Mouse (Mus musculus) cerebellum, postnatal 36 days (tissue): ENCODE data around the gene Fdxacb1.
A peak's percentile ranks its signal among the peaks of the same experiment; 100 is the strongest.

ENCODE experiments used
- DNase-seq, 2 experiments: peaks; one replicate each; pipeline ENCODE4 v3.0.0; 2021 to 2022; ENCODE audit warnings: mixed read lengths in 2 of 2

Gene Fdxacb1

DNA sequence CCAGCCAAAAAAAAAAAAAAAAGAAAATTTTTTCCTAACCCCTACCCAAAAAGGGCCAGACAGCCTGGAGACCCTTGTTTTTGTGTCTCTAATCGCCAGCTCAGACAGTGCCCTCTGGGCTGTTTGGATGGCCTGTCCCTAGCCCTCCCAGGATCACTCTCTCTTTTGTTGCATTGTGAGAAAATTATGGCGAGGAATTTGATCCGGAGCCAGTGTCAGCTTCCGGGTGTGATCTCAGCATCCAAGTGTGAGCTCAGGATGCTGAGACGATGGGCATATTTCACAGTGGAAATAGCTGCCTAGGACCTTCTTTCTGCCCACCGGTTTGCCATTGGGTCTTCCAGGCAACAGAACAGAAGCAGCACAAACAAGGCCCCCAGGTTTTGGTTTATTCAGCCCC lies 17.3 kb upstream of the Fdxacb1 start:
- DNase-seq: no peak

DNA sequence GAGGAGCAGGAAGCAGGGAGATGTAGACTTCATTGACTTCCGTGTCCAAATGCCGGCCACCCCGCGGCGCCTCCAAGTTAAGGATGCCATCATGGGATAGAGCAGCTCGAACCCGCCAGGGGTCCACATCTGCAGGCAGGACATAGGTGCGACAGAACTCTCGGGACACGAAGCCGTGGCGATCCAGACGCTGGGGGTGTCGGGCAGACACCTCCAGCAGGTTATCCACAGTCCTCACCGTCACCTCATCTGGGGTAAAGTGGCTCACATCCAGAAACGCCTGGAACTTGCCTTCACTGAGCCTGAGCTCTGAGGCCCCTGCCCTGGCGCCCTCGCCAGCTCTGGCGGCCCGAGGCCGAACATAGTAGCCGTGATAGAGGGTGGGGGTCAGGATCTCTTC lies 16.7 kb upstream of the Fdxacb1 start, which contains the start of gene Cryab:
TSS of gene Cryab (plus strand) at position 3 of the 400 bp plus-strand sequence.
- DNase-seq: no peak

DNA sequence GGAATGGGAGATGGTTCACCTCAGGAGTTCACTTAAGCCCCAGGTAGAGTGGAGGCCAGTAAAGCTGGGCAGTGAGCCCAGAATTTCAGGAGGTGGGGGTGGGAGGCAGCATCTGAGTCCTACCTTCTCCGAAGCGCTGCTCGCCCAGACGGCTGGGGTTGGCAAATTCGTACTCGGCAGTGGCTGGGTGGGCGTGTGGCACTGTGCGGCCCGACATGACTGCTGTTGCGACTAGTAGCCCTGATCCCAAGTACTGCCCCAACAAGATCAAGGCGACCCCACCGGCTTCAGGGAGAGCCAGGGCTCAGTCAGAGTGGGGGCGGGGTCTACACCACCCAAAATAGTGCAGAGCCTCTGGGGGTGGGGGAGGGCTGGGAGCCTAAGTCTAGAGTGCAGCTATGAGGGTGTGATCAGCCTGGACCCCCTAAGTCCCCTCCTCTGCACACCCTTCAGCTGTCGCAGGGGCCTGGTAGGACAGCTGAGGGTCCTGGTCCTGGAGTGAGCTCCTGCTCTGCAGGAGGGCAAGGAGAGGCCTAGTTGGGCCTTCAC lies 15.9 kb upstream of the Fdxacb1 start, which contains the start of gene Hspb2:
TSS of gene Hspb2 (minus strand) at position 301 of the 549 bp plus-strand sequence.
- peak in 1 of 2 experiments; percentile 16 for DNase-seq

DNA sequence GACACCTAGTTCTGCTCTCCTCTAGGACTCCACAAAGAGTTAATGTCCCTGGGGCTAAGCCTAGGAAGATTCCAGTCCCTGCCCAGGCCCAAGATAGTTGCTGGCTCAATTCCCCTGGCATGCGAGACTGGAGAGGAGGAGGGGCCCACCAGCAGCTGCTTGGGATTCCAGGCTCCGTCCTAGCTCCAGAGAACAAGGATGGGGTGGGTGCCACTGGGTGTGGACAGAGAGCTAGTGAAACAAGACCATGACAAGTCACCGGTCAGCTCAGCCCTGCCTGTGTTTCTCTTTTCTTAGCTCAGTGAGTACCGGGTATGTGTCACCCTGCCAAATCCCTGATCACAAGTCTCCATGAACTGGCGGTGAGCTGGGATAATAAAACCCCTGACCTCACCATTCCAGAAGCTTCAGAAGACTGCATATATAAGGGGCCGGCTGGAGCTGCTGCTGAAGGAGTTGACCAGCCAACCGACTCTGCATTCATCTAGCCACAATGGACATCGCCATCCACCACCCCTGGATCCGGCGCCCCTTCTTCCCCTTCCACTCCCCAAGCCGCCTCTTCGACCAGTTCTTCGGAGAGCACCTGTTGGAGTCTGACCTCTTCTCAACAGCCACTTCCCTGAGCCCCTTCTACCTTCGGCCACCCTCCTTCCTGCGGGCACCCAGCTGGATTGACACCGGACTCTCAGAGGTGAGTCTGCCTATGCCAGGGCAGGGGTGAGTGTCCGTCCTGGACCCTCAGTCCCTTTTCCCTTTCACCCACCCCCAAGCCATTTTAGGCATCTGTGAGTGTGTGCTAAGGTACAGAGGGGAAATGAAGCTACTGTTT lies 15.0 kb upstream of the Fdxacb1 start:
- peak; percentile 65 to 68 for DNase-seq

DNA sequence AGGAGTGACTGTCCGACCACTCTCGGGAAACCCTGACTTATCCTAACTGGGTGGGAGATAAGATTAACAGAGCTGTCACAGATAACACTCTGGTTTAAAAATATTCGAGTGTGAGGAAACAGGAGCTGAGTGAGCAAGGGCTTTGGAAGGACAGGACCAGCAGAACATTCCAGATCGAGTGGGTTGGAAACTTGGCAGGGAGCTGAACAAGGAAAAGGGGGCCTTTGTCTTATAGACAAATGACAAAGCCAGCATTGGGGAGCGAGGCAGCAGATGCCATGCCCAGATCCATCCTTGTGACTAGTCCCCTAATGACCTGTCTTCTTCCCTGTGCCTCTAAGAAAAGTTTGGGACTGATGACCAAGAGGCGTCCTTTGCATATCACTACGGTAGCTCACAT lies 14.1 kb upstream of the Fdxacb1 start:
- DNase-seq: no peak

DNA sequence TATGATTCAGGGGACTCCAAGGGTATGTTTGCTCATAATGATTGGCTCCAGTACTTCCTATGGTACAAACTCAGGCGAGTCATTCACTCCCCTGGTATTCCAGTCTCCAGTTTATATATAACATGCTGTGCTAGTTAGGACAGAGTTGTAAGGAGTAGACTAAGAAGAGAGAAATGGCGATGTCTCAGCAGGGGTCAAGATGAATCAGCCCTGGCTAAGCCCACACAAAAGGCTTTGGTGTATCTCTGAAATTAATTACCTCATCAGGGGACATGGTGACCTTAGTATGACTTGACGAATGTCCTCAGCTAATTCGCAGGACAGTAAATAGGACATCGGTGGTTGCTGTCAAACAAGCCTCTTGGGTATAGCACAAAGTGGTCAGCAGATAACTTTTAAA lies 11.3 kb upstream of the Fdxacb1 start:
- no peak for DNase-seq

DNA sequence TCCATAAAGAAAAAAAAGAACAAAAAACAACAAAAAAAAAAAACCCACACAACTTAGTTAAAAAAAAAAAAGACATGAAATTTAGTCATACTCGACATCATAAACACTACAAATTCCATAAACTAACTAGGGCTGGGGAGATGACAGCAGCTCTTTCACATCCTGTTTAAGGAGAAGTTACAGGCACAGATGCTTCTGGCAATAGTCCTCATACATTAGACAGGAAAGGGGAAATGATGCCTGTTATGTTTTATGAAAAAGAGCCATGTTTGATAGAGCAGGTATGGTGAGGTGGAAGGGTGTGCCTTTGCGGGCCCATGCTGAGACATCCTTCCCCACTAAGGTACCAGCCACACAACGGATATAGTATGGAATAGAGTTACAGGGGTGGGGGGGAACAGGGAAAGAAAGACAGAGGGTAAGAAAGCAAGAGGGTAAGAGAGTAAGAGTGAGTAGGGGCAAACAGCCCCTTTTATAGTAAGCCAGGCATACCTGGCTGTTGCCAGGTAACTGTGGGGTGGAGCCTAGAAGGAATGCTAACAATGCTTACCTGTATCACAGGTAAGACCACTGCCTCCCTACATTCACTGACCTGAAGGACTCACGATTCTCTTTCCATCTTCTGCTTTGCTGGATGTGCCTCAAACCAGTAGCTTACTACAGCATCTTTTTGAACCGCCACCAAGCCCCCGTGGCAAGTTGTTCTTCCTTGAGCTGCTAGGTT lies 6.4 kb upstream of the Fdxacb1 start:
- DNase-seq: no peak

DNA sequence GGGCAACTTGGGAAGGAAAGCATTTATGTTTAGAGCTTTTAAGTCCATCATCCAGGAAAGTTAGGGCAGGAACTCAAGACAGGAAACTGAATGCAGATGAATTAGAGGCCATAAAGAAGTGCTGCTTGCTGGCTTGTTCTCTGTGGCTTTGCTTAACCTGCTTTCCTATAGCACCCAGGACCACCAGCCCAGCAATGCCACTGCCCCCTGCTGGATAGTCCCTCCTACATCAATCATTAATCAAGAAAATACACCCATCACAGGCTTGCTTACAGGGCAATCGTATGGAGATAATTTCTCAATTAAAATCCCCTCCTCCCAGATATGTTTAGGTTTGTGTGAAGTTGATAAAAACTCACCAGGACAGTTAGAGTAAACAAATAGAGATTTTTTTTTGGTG lies 4.7 kb upstream of the Fdxacb1 start:
- no peak for DNase-seq

DNA sequence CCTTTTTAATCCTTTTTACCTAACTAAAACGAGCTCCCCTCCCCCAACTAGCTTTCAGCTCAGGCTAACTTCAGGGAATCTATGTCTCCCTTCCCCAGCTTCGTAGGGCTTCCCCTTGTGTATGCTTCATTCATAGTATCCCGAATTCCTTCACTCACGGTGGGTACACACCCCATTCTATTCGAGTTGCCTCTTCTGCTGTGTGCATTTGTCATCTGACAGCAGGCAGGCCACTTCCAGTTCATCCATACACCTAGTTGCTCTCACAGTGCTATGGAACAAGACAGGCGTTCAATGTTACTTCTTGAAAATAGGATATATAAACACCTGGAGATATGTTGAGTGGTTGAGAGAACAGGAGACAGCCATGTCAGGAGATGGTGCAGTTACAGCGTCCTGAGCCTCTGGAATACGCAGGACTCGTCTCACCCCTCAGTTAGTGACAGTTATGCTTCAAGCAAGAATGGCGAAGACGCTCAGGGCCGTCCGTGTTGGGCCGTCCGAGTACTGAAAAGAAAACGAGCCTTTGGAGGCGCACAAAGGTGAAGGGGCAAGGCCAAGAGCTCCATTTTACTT lies 417 bp upstream of the Fdxacb1 start:
- no peak for DNase-seq

DNA sequence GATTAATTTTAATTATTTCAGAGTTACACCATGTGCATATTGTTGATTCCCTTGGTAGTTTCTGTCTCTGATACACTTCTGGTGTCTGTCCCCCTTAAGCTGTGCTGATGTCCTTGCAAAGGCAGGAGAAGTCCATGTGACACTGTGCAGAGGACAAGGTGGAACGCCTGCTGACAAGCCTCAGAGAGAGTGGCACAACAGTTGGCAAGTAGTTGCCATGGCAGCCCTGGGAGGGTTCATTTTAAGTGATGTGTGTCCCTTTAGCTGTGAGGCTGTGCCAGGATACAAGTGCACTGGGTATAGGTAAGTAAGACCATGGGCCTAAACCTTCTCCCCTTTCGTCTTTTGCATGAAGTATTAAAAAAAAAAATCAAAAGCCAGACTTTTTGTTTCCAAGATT lies 2.0 kb downstream of the Fdxacb1 start:
- no peak for DNase-seq

DNA sequence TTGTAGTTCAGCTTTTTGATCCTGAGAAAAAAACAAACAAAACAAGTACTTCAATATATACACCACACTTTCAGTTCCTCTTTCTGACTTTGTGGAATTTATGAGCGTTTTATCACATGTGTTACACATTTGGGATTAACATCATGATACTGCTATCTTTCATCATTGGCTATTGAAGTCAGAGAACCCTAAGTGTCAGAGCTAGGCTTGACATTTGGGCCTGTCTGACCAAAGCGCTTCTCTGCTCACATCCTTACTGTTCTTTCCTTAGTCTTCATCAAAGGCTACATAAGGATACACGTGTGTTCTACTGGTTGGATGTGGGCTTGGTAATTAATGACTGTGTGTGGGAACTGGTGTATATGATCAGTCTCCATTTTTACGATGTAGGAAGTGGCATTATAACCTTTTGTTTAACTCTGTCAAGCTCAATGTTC lies 6.0 kb downstream of the Fdxacb1 start:
- DNase-seq: no peak

DNA sequence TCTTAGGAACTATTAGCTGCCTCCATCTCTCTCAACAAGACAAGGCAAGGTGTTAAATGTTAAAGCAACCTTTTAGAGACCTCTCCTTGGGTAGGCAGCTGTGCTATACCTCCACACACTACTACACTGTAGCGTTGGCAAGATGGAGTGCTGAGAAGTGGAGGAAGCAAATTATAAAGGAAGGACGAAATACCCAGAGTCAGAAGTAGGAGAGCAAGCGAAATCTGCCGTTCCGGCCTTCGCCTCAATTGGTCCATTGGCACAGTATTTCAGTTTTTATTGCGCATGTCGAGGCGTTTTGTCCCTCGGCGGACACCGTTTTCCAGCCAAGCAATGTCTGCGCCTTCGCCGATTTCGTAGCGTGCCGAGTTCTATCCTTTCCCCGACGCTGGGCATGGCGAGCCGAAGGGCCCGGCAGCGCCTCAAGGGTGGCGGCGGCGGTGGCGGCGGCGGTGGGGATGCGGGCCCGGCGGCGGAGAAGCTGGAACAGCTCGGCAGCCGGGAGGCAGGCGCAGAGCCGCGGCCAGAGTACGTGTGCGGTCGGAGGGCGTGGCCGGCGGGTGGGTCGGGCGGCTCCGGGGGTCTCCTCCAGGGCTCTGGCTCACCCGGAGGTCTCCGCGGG lies 7.1 kb downstream of the Fdxacb1 start, which contains the start of the genes Alg9 and 1110032A03Rik:
TSS of gene Alg9 (plus strand) at position 29 of the 622 bp plus-strand sequence.
TSS of gene 1110032A03Rik (minus strand) at position 530 of the 622 bp plus-strand sequence.
- peak; percentile 93 to 96 for DNase-seq

DNA sequence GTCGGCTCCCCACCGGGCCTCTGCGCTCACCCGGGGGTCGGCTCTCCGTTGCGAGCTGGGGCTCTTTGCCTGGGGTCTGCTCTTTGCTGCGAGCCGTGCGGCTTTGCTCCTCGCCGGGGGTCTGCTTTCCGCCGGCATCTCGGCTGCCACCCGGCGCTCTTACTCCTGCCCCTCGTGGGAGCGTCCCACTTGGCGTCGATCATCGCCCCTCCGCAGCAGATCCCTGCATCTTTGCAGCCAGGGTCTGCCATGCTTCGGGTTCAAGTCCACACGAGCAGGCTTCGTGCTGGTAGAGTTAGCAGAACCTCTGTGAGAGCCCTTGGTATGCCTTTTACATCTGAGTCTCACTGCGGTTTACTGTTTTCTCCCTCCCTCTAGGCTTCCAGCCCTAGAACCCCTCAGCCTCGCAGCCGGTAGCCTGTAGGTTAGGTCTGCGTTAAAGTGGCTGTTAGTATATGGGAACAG lies 7.7 kb downstream of the Fdxacb1 start:
- DNase-seq: peak in 1 of 2 experiments; percentile 16

DNA sequence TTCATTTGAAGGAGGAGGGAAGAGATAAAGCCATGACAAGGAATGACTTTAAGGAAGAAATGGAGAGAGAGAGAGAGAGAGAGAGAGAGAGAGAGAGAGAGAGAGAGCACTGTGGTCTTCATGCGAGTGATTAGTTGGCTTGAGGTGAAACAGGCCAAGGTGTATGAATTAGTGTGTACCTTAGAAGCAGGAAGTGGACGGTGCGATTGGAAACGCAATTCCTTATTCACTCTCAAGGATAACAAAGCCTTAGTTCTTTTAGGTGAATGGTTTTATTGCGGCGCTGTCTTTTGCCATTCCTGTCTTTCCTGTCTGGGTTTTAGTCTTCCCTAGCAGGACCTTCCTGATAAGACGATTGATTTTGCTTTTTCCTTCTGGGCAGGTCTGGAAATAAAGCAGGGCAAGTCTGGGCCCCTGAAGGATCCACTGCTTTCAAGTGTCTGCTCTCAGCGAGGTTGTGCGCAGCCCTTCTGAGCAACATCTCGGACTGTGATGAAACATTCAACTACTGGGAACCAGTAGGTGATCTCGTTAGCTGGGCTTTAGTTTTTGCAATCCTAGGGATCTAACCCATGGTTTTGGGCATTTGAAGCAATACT lies 8.2 kb downstream of the Fdxacb1 start:
- DNase-seq: no peak

DNA sequence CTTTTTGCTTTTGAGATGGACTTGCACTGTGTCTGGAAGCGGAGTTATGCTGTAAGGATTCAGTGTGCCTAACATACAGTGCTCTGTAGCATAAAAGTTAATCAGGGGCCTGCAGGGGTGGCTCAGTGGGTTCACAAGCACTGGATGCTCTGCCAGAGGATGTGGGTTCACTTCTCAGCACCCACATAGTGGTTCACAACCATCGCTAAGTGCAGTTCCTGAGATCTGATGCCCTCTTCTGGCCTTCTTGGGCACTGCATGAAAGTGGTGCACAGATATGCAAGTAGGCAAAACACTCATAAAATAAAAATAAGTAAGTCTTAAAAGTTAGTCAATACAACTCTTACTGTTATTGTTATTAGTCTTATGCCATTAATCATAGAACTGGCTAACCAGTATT lies 14.1 kb downstream of the Fdxacb1 start:
- DNase-seq: peak; percentile 19 to 24

DNA sequence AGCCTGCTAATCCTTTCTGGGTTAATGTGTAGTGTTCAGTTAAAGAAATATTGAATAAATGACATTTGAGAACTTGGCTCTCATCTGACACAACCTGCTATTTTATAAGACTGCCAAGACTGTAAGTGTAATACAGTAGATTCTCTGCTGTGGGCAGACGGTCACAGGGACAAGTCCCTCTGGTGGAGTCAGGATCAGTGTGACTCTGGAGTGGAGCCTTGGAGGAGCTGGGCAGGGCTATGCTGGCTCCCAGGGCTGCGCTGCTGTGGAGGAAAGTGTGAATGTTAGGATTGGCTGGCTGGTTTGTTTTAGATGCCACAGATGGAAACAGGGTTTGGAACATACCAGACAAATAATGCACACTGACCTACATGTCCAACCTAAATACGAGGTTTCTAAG lies 27.2 kb downstream of the Fdxacb1 start:
- DNase-seq: no peak

DNA sequence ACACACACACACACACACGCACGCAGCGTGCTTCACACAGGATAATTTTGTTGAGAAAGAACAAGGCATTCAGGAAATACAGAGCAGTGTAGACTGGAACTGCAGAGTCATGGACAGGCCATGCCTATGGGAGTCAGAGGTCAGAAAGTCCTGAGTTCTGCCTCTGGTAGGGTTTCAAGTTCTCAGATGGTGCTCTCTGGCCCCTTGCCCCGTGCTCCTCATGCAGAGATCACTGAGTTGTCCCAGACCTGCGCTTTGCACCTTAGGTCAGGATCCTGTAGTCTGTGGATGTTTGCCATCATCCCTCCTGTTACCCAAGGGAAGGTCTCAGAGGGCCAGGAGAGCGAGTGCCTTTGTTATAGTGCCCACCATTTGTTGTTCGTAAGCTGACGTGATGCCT lies 28.7 kb downstream of the Fdxacb1 start:
- no peak for DNase-seq

DNA sequence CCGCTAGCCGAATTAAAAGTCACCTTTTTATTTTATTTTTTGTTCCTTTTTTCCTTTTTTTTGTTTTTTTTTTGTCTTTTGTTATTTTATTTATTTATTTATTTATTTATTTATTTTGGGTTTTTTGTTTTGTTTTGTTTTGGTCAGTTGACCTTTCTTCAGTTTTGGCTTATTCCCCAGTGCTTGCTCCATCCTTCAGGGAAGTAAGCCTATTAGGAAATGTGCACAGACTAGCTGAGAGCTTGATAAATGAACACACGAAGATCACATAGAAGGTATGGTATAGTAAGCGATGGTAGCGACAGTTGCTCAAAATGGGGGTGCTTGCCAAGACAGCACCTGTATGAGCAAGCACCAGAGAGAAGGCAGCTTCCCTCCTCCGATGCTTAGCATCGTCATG lies 29.6 kb downstream of the Fdxacb1 start:
- no peak for DNase-seq

DNA sequence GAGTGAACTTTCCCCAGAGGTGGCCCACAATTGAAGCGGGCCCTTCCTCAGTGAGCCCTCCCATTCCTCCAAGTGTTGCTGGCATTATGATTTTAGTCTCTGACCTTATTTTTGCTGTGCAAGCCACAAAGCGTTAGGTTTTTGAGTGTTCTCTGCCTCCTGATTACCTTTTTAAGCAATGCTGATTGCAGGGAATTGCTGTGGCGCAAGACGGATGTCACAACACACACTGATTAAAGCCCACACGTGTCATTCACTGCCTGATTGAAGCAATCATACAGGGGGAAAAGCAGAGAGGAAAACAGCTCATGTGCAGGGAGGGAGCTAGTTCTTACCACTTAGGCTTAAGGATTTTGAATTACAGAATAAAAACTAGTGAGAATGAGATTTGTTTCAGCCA lies 30.3 kb downstream of the Fdxacb1 start:
- DNase-seq: no peak

DNA sequence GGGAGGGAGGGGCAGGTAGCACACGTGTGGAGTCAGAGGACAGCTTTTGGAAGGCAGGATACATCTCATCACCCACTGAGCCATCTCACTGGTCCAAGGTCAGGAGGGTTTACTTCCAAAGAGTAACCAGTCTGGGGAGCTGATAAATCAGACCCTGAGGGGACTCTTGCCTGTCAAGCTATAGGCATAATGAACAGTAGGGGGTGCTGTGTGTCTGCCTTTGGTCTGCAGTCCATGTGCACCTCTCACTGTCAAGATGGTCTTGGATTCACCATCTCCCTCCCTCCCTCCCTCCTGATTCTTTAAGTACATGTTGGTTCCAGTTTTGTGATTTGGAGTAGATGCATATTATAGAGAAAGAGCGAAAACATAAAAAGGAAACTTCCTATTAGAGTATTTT lies 32.9 kb downstream of the Fdxacb1 start:
- peak; percentile 23 to 25 for DNase-seq

DNA sequence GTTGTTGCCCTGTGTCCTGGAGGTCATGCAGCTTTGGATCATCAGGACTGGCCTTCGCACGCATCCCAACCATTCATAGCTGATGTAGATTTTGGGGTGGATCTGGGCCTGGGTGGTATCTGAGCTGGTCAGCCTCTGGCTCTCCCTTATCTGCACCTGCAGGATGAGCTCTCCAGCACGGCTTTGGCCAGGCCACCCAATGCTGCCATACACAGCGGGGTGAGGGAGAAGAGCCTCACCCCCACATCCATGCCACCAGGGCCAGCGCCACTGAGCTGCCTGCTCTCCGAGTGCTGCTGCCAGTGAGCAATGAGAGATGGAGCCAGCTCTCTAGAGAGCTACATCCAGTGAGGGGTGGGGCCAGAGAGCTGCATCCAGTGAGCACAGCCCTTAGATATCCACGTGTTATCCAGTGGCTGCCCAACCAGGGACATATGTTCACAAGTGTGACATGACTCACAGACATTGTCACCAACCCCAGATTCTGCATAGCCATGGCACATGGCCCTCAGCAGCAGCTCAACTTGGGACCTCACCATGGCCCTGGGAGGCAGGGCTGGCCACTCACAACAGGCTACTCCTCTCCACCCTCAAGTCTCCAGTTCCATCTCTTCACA lies 35.1 kb downstream of the Fdxacb1 start:
- no peak for DNase-seq

DNA sequence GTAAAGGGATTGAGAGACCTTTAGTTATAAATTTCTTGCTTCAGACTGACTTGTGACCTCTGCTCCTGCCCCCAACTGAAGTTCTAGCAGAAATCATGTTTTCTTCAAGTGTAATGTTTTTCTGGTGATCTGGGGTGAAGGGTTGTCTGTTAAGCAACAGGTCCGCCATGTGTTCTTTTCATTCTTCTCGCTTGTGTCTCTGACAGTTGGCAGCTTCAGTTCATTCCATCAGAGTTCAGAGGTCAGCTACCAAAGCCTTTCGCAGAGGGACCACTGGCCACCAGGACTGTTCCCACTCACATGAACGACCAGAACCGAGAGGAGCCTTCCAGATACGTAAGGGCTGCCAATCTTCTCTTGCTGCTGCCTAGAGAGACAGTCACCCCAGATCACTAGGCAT lies 40.4 kb downstream of the Fdxacb1 start:
- no peak for DNase-seq
